Mouse (Mus musculus): ENCODE results near the gene Fbxw8. TPM values are rescaled to one million over a fixed set of nuclear protein-coding genes. Genes with fewer than 3 reads are reported as not detected.

Fbxw8 gene
- polyA plus RNA-seq, 1 experiment from 2014 or later = 25.2 TPM

GRCm38 (mm10) chr5:118123096-118123495 lies 32.2 kb downstream of the Fbxw8 start:
- WGBS = 45% methylated on average over 10 of the region's 10 CpGs
- no peak overlapping the region for H3K4me3 ChIP-seq
- no peaks in the 10 kb centered on the region for H3K27me3 ChIP-seq
- 0 out of 2 replicates have a peak overlapping the region, but pooled peaks have one; percentile 40 for H3K27ac ChIP-seq (replicated peaks)
- no peak for ATAC-seq (replicated peaks)
- H3K9me3 ChIP-seq = no peaks in the 10 kb centered on the region
- peaks cover 1% of the 10 kb centered on the region for H3K36me3 ChIP-seq
- no peak overlapping the region for H3K4me2 ChIP-seq (replicated peaks)
- H3K9ac ChIP-seq (replicated peaks) = no peak overlapping the region
- H3K4me1 ChIP-seq = peaks cover 27% of the 10 kb centered on the region

GRCm38 (mm10) chr5:118121928-118122327 lies 33.3 kb downstream of the Fbxw8 start:
- WGBS = 95% methylated on average over 4 of the region's 4 CpGs
- ATAC-seq (replicated peaks) = no peak
- Histone ChIP-seq H3K4me1 (peaks cover 28% of the 10 kb centered on the region), H3K27me3 (no peaks in the 10 kb centered on the region), H3K27ac (replicated peaks) (no peak overlapping the region), H3K4me2 (replicated peaks) (no peak overlapping the region), H3K9me3 (no peaks in the 10 kb centered on the region), H3K4me3 (no peak overlapping the region), H3K9ac (replicated peaks) (no peak overlapping the region), H3K36me3 (no peaks in the 10 kb centered on the region)

- whole genome bisulfite sequencing = 23% methylated on average over 2 of the region's 2 CpGs
- Histone ChIP-seq H3K27me3 (no peaks in the 10 kb centered on the region), H3K9ac (replicated peaks) (no peak overlapping the region), H3K9me3 (no peaks in the 10 kb centered on the region), H3K4me2 (replicated peaks) (no peak overlapping the region), H3K27ac (replicated peaks) (no peak overlapping the region), H3K4me1 (peaks cover 41% of the 10 kb centered on the region), H3K4me3 (no peak overlapping the region), H3K36me3 (no peaks in the 10 kb centered on the region)
- ATAC-seq (replicated peaks) = no peak
Measured at GRCm38 (mm10) chr5:118120670-118121069, 34.6 kb downstream of the Fbxw8 start.

- Histone ChIP-seq H3K9me3 (no peaks in the 10 kb centered on the region), H3K27ac (replicated peaks) (0 out of 2 replicates have a peak overlapping the region, but pooled peaks have one; percentile 21), H3K4me2 (replicated peaks) (no peak overlapping the region), H3K36me3 (no peaks in the 10 kb centered on the region), H3K4me1 (peaks cover 44% of the 10 kb centered on the region), H3K4me3 (no peak overlapping the region), H3K27me3 (no peaks in the 10 kb centered on the region), H3K9ac (replicated peaks) (no peak overlapping the region)
- WGBS = 75% methylated on average over 5 of the region's 5 CpGs
- no peak for ATAC-seq (replicated peaks)
Measured at GRCm38 (mm10) chr5:118118922-118119321, 36.3 kb downstream of the Fbxw8 start.

GRCm38 (mm10) chr5:118118351-118118750 lies 36.9 kb downstream of the Fbxw8 start:
- Histone ChIP-seq H3K4me3 (no peak overlapping the region), H3K4me2 (replicated peaks) (no peak overlapping the region), H3K9me3 (no peaks in the 10 kb centered on the region), H3K36me3 (no peaks in the 10 kb centered on the region), H3K27me3 (no peaks in the 10 kb centered on the region), H3K4me1 (peaks cover 44% of the 10 kb centered on the region), H3K27ac (replicated peaks) (no peak overlapping the region), H3K9ac (replicated peaks) (no peak overlapping the region)
- WGBS = 84% methylated on average over 3 of the region's 3 CpGs
- ATAC-seq (replicated peaks) = no peak

GRCm38 (mm10) chr5:118113617-118114016 lies 41.6 kb downstream of the Fbxw8 start:
- Histone ChIP-seq H3K4me3 (no peak overlapping the region), H3K27me3 (no peaks in the 10 kb centered on the region), H3K4me2 (replicated peaks) (no peak overlapping the region), H3K4me1 (peaks cover 44% of the 10 kb centered on the region), H3K36me3 (peaks cover 12% of the 10 kb centered on the region), H3K9ac (replicated peaks) (no peak overlapping the region), H3K27ac (replicated peaks) (peak overlapping the region; percentile 66), H3K9me3 (no peaks in the 10 kb centered on the region)
- peak; percentile 21 for ATAC-seq (replicated peaks)
- 37% methylated on average over 13 of the region's 13 CpGs for WGBS

- Histone ChIP-seq H3K27me3 (no peaks in the 10 kb centered on the region), H3K27ac (replicated peaks) (peak overlapping the region; percentile 71), H3K9me3 (no peaks in the 10 kb centered on the region), H3K4me1 (peaks cover 47% of the 10 kb centered on the region), H3K4me2 (replicated peaks) (no peak overlapping the region), H3K36me3 (peaks cover 12% of the 10 kb centered on the region), H3K9ac (replicated peaks) (no peak overlapping the region), H3K4me3 (no peak overlapping the region)
- 67% methylated on average over 7 of the region's 7 CpGs for WGBS
- no peak for ATAC-seq (replicated peaks)
Measured at GRCm38 (mm10) chr5:118113043-118113442, 42.2 kb downstream of the Fbxw8 start.

GRCm38 (mm10) chr5:118108794-118109440 lies 46.3 kb downstream of the Fbxw8 start:
- no peaks in the 10 kb centered on the region for H3K27me3 ChIP-seq
- H3K4me1 ChIP-seq = peaks cover 45% of the 10 kb centered on the region
- no peak overlapping the region for H3K4me2 ChIP-seq (replicated peaks)
- peaks cover 12% of the 10 kb centered on the region for H3K36me3 ChIP-seq
- H3K9ac ChIP-seq (replicated peaks) = no peak overlapping the region
- peak; percentile 41; the same call in 1 of the 2 replicates for ATAC-seq (replicated peaks)
- WGBS = 72% methylated on average over 7 of the region's 7 CpGs
- no peaks in the 10 kb centered on the region for H3K9me3 ChIP-seq
- H3K27ac ChIP-seq (replicated peaks) = peak overlapping the region; percentile 85
- no peak overlapping the region for H3K4me3 ChIP-seq

- no peak overlapping the region for H3K4me3 ChIP-seq
- peak overlapping the region; percentile 85 for H3K27ac ChIP-seq (replicated peaks)
- 48% methylated on average over 17 of the region's 17 CpGs for WGBS
- H3K36me3 ChIP-seq = peaks cover 12% of the 10 kb centered on the region
- H3K9ac ChIP-seq (replicated peaks) = 0 out of 2 replicates have a peak overlapping the region, but pooled peaks have one; percentile 4
- H3K4me2 ChIP-seq (replicated peaks) = no peak overlapping the region
- H3K4me1 ChIP-seq = peaks cover 40% of the 10 kb centered on the region
- H3K27me3 ChIP-seq = no peaks in the 10 kb centered on the region
- H3K9me3 ChIP-seq = no peaks in the 10 kb centered on the region
- peak; percentile 87 for ATAC-seq (replicated peaks)
Measured at GRCm38 (mm10) chr5:118108124-118108793, 47.0 kb downstream of the Fbxw8 start.

GRCm38 (mm10) chr5:118106667-118107066 lies 48.6 kb downstream of the Fbxw8 start:
- no peak for ATAC-seq (replicated peaks)
- Histone ChIP-seq H3K9ac (replicated peaks) (no peak overlapping the region), H3K4me2 (replicated peaks) (no peak overlapping the region), H3K27me3 (no peaks in the 10 kb centered on the region), H3K4me3 (no peak overlapping the region), H3K27ac (replicated peaks) (peak overlapping the region; percentile 65), H3K4me1 (peaks cover 34% of the 10 kb centered on the region), H3K9me3 (no peaks in the 10 kb centered on the region), H3K36me3 (peaks cover 12% of the 10 kb centered on the region)
- 81% methylated on average over 10 of the region's 10 CpGs for WGBS

- ATAC-seq (replicated peaks) = no peak
- Histone ChIP-seq H3K4me2 (replicated peaks) (no peak overlapping the region), H3K36me3 (peaks cover 2% of the 10 kb centered on the region; the same call in 1 of the 2 replicates), H3K9ac (replicated peaks) (no peak overlapping the region), H3K4me1 (peaks cover 40% of the 10 kb centered on the region), H3K27me3 (no peaks in the 10 kb centered on the region), H3K9me3 (no peaks in the 10 kb centered on the region), H3K27ac (replicated peaks) (no peak overlapping the region), H3K4me3 (no peak overlapping the region)
- 85% methylated on average over 8 of the region's 8 CpGs for WGBS
Measured at GRCm38 (mm10) chr5:118105536-118105935, 49.7 kb downstream of the Fbxw8 start.

- H3K9ac ChIP-seq (replicated peaks) = no peak overlapping the region
- ATAC-seq (replicated peaks) = no peak
- H3K4me2 ChIP-seq (replicated peaks) = no peak overlapping the region
- H3K4me1 ChIP-seq = peaks cover 26% of the 10 kb centered on the region
- H3K4me3 ChIP-seq = no peak overlapping the region
- peak overlapping the region; percentile 24; the same call in 1 of the 2 replicates for H3K27ac ChIP-seq (replicated peaks)
- no peaks in the 10 kb centered on the region for H3K27me3 ChIP-seq
- WGBS = 40% methylated on average over 8 of the region's 8 CpGs
- H3K9me3 ChIP-seq = no peaks in the 10 kb centered on the region
- H3K36me3 ChIP-seq = no peaks in the 10 kb centered on the region
Measured at GRCm38 (mm10) chr5:118099870-118100478, 55.3 kb downstream of the Fbxw8 start.
